ENCODE assay signal across 14 mouse cellular contexts in the genomic region with DNA sequence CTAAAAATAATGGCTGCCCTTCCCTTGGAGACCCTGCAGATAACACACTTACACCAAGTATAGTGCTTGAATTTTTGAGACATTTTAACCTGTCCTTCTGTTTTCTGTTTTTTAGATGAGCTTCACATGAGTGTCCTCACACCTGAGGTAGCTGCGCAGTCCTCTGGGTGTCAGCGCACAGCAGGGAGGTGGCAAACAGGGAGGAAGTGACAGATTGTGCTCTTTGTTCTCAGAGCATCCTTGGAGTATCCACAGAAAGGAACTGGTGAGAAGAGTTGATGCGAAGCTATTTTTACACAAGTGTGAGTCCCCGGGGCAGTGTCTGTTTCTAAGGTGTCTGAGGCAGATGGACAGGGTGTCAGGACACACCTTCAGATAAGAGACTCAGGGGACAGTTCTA.
"Had no signal": no experiment of that assay in that cellular context is flagged by ENCODE, and none has a peak within 500 bp of the region (broad histone marks: within the 10 kb centered on the region; RNA-seq: fewer than 3 reads in every experiment).

No protein-coding gene starts in this region.

- H3K4me1 ChIP-seq: midbrain, embryonic 12.5 days had no signal

- H3K27ac ChIP-seq: limb, embryonic 13.5 days; liver, embryonic 14.5 days; midbrain, embryonic 12.5 days; neural tube, embryonic 13.5 days; stomach, postnatal 0 days had no signal

- H3K4me3 ChIP-seq: limb, embryonic 13.5 days; midbrain, embryonic 12.5 days; neural tube, embryonic 13.5 days had no signal

- H3K36me3 ChIP-seq: limb, embryonic 13.5 days; midbrain, embryonic 12.5 days; neural tube, embryonic 13.5 days had no signal

- DNase-seq: kidney, postnatal 36 days; layer of hippocampus, adult 9-11 months; layer of hippocampus, postnatal 36 days; left cerebral cortex, postnatal 4 days; lung, adult 18-20 months; right cerebral cortex, postnatal 14 days; thymus, adult 2 months; thymus, postnatal 25 days had no signal

- H3K9me3 ChIP-seq: limb, embryonic 13.5 days; midbrain, embryonic 12.5 days; neural tube, embryonic 13.5 days had no signal

- H3K27me3 ChIP-seq: limb, embryonic 13.5 days; midbrain, embryonic 12.5 days; neural tube, embryonic 13.5 days had no signal

- ATAC-seq: midbrain, embryonic 16.5 days had no signal

- H3K9ac ChIP-seq: limb, embryonic 13.5 days; liver, embryonic 14.5 days; midbrain, embryonic 12.5 days; neural tube, embryonic 13.5 days had no signal

- H3K4me2 ChIP-seq: limb, embryonic 13.5 days; midbrain, embryonic 12.5 days; neural tube, embryonic 13.5 days had no signal
